In the genomic region with DNA sequence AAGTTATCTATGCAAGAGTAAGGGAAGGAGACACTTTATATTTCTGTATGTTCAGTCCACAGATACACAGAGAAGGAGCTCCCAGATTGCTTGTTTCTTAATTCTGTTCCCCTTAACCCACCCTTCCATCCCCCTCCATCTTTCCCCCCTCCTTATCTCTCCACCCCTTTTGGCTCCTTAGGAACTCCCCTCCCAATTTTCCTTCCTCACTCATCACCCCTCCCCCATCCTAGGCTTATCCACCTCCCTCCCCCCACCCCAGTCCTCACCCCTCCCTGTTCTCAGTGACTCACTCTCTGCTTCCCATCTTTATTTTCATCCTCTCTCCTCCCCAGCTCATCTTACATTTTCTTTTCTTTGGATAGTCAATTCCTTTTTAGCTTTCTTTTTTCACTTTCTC, we compare ENCODE assay signal across 11 mouse cellular contexts. TPM values are rescaled to one million over a fixed set of nuclear protein-coding genes. Genes with fewer than 3 reads are reported as not detected.
DNase-seq lines count a peak whose midpoint lies in the region; ATAC-seq and TF ChIP-seq lines count a peak whose summit lies in the region.
"Had no signal": no experiment of that assay in that cellular context is flagged by ENCODE, and none has a peak within 500 bp of the region (broad histone marks: within the 10 kb centered on the region; RNA-seq: fewer than 3 reads in every experiment).

No protein-coding gene starts in this region.

- peak overlapping the region; percentile 51 for H3K4me3 ChIP-seq in C2C12 (ENCODE audit: insufficient read depth, poor library complexity, severe bottlenecking)
- peak overlapping the region; percentile 49 for H3K4me3 ChIP-seq in limb, embryonic 13.5 days
- H3K4me3 ChIP-seq: forebrain, embryonic 13.5 days; left cerebral cortex, adult 2 months had no signal

- peak overlapping the region; percentile 96 for H3K27ac ChIP-seq in limb, embryonic 13.5 days
- H3K27ac ChIP-seq: forebrain, embryonic 13.5 days; left cerebral cortex, adult 2 months had no signal

- H3K79me3 ChIP-seq in C2C12 (ENCODE audit: low read depth) = peaks cover 54% of the 10 kb centered on the region

- peak overlapping the region; percentile 77 for H3K9ac ChIP-seq in limb, embryonic 13.5 days
- H3K9ac ChIP-seq: forebrain, embryonic 13.5 days had no signal

- peak; percentile 48 for ATAC-seq in limb, embryonic 13.5 days (ENCODE audit: low FRiP score, low read depth)
- ATAC-seq in CD4-positive, CD25-positive, alpha-beta regulatory T cell, adult 4 months = no peak
- ATAC-seq: forebrain, embryonic 13.5 days had no signal

- no peak overlapping the region for H3ac ChIP-seq in C2C12 (ENCODE audit: control insufficient read depth, insufficient read length, low read depth)

- intact Hi-C loops in heart, postnatal 36 days (cut with DNase I) = loop anchor here (2.0 to 10.0 kb wide), 7 partner anchors 131 to 758 kb away; a partner anchor contains a TSS

- H3K27me3 ChIP-seq in C2C12 (ENCODE audit: control insufficient read depth, insufficient read depth, insufficient read length) = no peaks in the 10 kb centered on the region
- no peaks in the 10 kb centered on the region for H3K27me3 ChIP-seq in limb, embryonic 13.5 days
- H3K27me3 ChIP-seq: CH12.LX; forebrain, embryonic 13.5 days had no signal

- no peaks in the 10 kb centered on the region for H3K9me3 ChIP-seq in limb, embryonic 13.5 days
- H3K9me3 ChIP-seq: forebrain, embryonic 13.5 days had no signal

- H3K79me2 ChIP-seq in C2C12 (ENCODE audit: control insufficient read depth, insufficient read depth) = peaks cover 66% of the 10 kb centered on the region

- peak; percentile 60 to 64 for DNase-seq in heart, adult 18-20 months
- no peak for DNase-seq in heart, postnatal 36 days
- DNase-seq in forelimb bud, embryonic 11.5 days (ENCODE audit: low read depth, low spot score) = peak; percentile 54
- no peak for DNase-seq in layer of hippocampus, adult 18-20 months (ENCODE audit: low spot score in 2 of 2)
- DNase-seq in adrenal gland, postnatal 25 days = no peak

- peak overlapping the region; percentile 57 for H3K4me2 ChIP-seq in limb, embryonic 13.5 days (replicated peaks)
- H3K4me2 ChIP-seq: forebrain, embryonic 13.5 days had no signal

- H3K36me3 ChIP-seq in C2C12 (ENCODE audit: control insufficient read depth, insufficient read depth) = peaks cover 37% of the 10 kb centered on the region
- peaks cover 3% of the 10 kb centered on the region; the same call in 1 of the 2 replicates for H3K36me3 ChIP-seq in limb, embryonic 13.5 days

- no peak for TF ChIP-seq CTCF in C2C12 (IDR thresholded peaks at IDR 0.05; ENCODE audit: control insufficient read depth, insufficient read depth, insufficient read length)

- H3K4me1 ChIP-seq in limb, embryonic 13.5 days = peaks cover 23% of the 10 kb centered on the region
- H3K4me1 ChIP-seq: forebrain, embryonic 13.5 days had no signal

TF ChIP-seq in C2C12, 6 proteins besides CTCF, POLR2A, EP300 and RAD21:
- no peak for TF ChIP-seq USF1 (IDR thresholded peaks at IDR 0.05; ENCODE audit: low read depth)

RNA-seq across cellular contexts. Expression of a gene that starts 1.5 kb away (rescaled TPM):
- 100 to 1,000 TPM in 1 of 2 experiments, 10 to 100 TPM in 1; 97.5 to 107 TPM for total RNA-seq in heart, adult 18-20 months (2021)
- total RNA-seq in heart, postnatal 36 days (2021) = 100 to 1,000 TPM; 326 to 362 TPM
- polyA plus RNA-seq in C2C12 (2012; fragmentation: generic; extraction: Trizol) = 210 TPM
- 1,577 and 1,717 TPM in 2 replicates for polyA plus RNA-seq in limb, embryonic 13.5 days (2015; fragmentation: Nextera tagmentation; extraction: Ambion mirVana)
- total RNA-seq in layer of hippocampus, adult 18-20 months (2021) = 1 to 10 TPM; 1.9 to 2.2 TPM
- total RNA-seq in adrenal gland, postnatal 25 days (2021) = 100 and 198 TPM in 2 replicates
- polyA plus RNA-seq in CD4-positive, CD25-positive, alpha-beta regulatory T cell, adult 4 months (2017; shearing (Covaris generic)) = not detected
- total RNA-seq: CH12.LX had no signal

Comparison
In these comparisons a context has a peak if more than half of its experiments do, and no peak if none do; other contexts are left out.
1. DNase-seq: peak in heart, adult 18-20 months (2 of 2) and forelimb bud, embryonic 11.5 days (single experiment); none in heart, postnatal 36 days (0 of 2), layer of hippocampus, adult 18-20 months (0 of 2) and adrenal gland, postnatal 25 days (single experiment).
2. RNA of a gene that starts 1.5 kb away (total RNA-seq): 326 to 362 TPM in heart, postnatal 36 days, 97.5 to 107 TPM in heart, adult 18-20 months and 100 to 198 TPM in adrenal gland, postnatal 25 days; 1.9 to 2.2 TPM in layer of hippocampus, adult 18-20 months; every median in the first group is over 10 times any median in the second.